Mouse (Mus musculus): ENCODE measurements around the gene Gys2.
"Not testable (repeated sequence)": the region's sequence is repeated elsewhere in the genome, so short reads cannot be mapped to it uniquely, and the experiment has no call there.

The Gys2 gene

GRCm38 (mm10) chr6:142472801-142473203 is at the start of gene Gys2:
Gene Gys2 (minus strand): TSS chr6:142473109.
- no peak for DNase-seq

GRCm38 (mm10) chr6:142521591-142522110 is 48.7 kb upstream of the Gys2 start:
- DNase-seq, result no peak

GRCm38 (mm10) chr6:142519110-142519509 is 46.2 kb upstream of the Gys2 start:
- DNase-seq, result peak; percentile 44 to 57

- not testable (repeated sequence) for DNase-seq
Observed at GRCm38 (mm10) chr6:142515379-142515778, 42.5 kb upstream of the Gys2 start.

GRCm38 (mm10) chr6:142514912-142515311 is 42.0 kb upstream of the Gys2 start:
- peak; percentile 66 to 78 for DNase-seq

DNA sequence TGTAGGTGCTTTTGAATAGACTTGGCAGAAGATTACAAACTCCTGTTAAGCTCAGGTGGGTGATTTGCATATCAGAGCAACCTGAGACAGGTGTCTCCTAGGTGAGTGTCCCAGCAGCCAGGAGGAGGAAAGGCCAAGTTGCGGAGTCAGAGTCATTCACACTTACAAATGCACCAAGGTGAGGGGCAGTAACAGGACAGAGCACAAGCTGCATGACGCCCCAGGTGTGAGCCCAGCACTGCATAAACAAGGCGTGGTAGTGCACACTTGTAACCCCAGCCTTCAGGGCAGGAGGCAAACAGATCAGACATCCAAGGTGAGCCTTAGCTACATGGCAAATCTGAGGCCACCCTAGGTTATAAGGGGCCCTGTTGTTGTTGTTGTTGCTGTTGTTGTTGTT is 40.0 kb upstream of the Gys2 start:
- DNase-seq, result no peak

- no peak for DNase-seq
Observed at GRCm38 (mm10) chr6:142511516-142512135, 38.7 kb upstream of the Gys2 start.

DNA sequence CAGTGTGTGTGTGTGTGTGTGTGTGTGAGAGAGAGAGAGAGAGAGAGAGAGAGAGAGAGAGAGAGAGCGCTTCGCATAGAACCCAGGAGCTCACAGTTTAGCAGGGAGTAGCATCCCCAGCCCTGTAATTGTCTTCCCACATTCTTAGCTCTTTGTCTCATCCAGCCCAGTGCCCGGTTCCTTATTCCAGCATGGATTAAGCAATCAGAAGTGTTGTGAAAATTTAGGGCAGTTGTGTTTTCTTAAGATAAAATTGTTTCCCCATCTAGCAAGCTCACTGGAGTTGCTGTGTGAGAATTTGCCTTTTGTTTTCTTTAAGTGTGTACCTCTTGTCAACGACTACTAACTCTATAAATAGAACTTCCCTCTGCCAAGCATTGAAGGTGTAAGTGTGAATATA is 35.8 kb upstream of the Gys2 start:
- no peak for DNase-seq

GRCm38 (mm10) chr6:142507785-142508162 is 34.9 kb upstream of the Gys2 start, which contains the start of gene Ldhb:
Gene Ldhb (minus strand): TSS chr6:142507957.
- DNase-seq, result peak; percentile 88 to 90

GRCm38 (mm10) chr6:142507033-142507784 is 34.3 kb upstream of the Gys2 start:
- DNase-seq, result peak; percentile 51 to 62

- DNase-seq, result no peak
Observed at GRCm38 (mm10) chr6:142506338-142507032, 33.6 kb upstream of the Gys2 start.

DNA sequence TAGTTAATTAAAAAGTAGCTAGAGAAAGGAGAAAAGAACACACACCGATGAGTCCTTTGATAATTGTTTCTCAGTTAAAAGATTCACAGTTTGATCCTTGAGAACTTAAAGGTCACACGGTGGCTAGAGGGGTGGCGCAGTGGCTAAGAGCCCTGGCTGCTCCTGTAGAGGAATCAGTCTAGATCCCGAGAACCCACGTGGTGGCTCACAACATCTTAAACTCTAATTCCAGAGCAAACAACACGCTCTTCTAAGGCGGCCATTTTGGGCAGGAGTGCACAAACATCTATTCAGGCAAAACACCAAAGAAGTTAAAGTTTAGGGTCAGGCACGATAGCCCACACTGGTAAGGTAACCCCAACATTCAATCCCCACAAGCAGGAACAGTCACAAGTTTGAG is 30.7 kb upstream of the Gys2 start:
- DNase-seq, result no peak

GRCm38 (mm10) chr6:142502519-142503125 is 29.7 kb upstream of the Gys2 start:
- DNase-seq, result no peak

- DNase-seq, result not testable (repeated sequence)
Observed at GRCm38 (mm10) chr6:142490114-142490513, 17.2 kb upstream of the Gys2 start.

DNA sequence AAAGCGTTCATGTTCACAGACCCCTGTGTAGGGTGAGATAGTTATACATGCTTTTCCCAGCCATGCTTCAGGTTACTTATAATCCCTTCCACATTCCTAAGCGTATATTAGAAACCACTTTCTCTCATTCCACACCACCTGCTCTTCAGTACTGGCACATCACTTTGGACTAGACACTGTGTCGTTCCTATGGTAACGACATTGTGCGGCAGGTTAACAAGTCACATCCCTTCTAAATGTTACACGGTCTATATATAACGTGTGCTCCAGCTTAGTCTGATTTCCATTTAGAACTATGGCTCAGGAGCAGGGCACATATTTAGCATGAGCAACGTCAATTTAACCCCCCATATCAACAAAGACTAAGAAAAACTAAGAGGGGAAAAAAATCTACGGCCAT is 14.7 kb upstream of the Gys2 start:
- DNase-seq, result no peak

DNA sequence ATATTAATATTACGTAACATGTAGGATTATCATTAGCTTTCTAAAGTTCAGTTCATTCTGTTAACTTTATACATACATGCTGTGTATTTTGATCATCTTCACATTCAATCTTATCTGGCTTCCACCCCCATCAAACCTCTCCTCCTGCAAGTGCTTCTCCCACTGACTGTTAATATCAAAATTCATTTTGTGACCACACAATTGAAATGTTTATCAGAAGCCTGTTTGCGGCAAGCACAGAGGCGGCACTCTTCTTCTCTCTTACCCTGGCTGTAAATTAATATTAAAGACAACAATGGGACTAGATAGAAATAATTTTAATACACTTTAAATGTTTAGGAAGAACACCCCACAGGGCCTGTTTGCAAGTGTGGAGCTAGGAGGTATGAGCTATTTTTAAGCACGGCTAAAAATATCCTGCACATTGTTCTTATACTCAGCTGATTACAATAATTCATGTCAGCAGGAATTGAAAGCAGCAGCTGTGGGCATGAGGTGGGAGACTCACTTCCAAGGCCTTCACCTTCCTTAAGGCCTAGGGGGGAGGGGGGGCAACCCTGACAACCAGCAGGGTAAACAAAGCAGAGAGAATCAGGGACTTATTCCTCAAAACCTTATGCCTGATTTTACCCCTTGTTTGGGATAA is 12.7 kb upstream of the Gys2 start:
- no peak for DNase-seq

- DNase-seq, result peak in 1 of 2 experiments; percentile 7
Observed at GRCm38 (mm10) chr6:142477239-142477638, 4.3 kb upstream of the Gys2 start.

DNA sequence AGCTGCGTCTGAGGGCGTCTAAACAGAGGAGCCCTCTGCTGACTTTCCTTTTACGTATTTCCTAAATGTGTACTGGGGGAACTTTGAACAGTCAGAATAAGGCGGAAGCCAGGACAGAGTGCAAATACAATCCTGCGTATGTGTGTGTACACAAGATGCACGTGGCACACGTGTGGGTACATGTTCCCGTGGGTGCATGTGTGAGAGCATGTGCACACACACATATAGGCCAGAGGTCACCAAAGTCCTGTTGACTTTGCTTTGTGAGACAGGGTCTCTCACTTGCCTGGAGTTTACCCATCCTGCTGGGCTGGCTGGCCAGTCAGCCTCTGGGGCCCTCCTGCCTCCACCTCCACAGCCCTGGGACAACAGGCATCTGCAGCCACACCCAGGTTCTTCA is 1.8 kb downstream of the Gys2 start:
- DNase-seq, result no peak

DNA sequence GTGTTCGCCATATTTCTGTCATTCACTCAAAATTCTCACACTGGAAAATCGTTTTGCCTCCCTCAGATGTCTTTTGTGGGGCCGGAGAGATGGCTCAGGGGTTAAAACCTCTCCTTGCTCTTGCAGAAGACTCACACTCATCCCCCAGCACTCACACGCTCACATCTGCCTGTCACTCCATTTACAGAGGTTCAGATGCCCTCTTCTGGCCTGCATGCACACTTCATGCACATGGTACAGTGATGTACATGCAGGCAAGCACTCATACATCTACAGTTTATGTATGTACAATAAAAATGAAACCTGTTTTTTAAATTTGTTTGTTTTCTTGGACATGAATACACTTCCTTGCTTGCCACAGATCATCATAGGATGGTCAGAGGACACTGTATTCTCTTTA is 3.3 kb downstream of the Gys2 start:
- peak in 1 of 2 experiments; percentile 11 for DNase-seq

GRCm38 (mm10) chr6:142462194-142462593 is 10.7 kb downstream of the Gys2 start:
- DNase-seq, result no peak

DNA sequence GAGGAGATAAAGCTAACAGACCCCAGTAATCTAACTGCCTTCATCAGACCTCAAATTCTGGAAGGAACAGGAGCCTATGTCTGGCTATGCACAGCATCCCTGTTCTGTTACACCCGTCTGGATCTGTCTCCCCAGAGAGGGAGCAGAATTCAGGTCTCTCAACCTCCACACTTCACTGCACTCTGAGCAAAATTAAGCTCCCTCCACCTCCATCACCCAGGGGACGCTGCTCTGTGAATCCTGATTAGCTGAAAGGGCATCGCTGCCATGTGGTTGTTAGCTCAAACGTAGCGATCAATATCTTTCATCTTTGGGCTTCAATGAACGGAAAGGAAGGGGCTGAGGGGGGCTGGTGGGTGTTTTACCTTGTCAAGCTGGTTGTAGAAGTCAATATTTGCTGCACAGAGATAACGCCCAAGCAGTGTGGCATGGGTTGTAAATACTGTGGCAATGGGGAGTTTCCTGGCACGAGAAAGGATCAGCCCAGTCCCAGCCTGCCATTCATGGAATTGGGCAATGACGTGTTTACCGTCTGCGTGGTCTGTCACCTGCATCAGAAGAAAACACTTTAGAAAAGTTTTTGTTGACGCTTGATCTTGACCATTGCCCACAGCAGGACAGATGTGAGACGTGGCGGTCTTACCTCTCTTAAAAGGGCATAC is 13.8 kb downstream of the Gys2 start:
- no peak for DNase-seq

- DNase-seq, result no peak
Observed at GRCm38 (mm10) chr6:142458010-142458409, 14.9 kb downstream of the Gys2 start.
